Mouse (Mus musculus) forebrain, embryonic 10.5 days (tissue): ENCODE results near the gene Fgf2. TPM values are rescaled to one million over a fixed set of nuclear protein-coding genes. Genes with fewer than 3 reads are reported as not detected.

Source experiments
- DNase-seq: peaks from one replicate; pipeline ENCODE4 v3.0.0-alpha.2; 2017; ENCODE audit warnings: low spot score; ENCODE audit errors: extremely low spot score
- H3K27ac ChIP-seq: fragments of 300-500 bp; sonication (generic); 2 replicates; pipeline ENCODE4 v1.5.1; 2016; ENCODE audit warnings: mild to moderate bottlenecking
- H3K27me3 ChIP-seq: fragments of 300-500 bp; sonication (generic); 2 replicates; pipeline ENCODE4 v1.6.1; 2016; ENCODE audit warnings: mild to moderate bottlenecking; ENCODE audit not compliant: poor library complexity, severe bottlenecking
- H3K36me3 ChIP-seq: fragments of 300-500 bp; sonication (generic); replicated peaks from 2 replicates; pipeline ENCODE4 v1.6.1; 2016; ENCODE audit warnings: mild to moderate bottlenecking, moderate library complexity
- H3K4me1 ChIP-seq: fragments of 300-500 bp; sonication (generic); 2 replicates; pipeline ENCODE4 v1.6.1; 2016
- H3K4me3 ChIP-seq: fragments of 300-500 bp; sonication (generic); 2 replicates; pipeline ENCODE4 v1.5.1; 2016; ENCODE audit warnings: mild to moderate bottlenecking, moderate library complexity
- H3K9me3 ChIP-seq: fragments of 300-500 bp; sonication (generic); 2 replicates; pipeline ENCODE4 v1.6.1; 2016; ENCODE audit warnings: mild to moderate bottlenecking, moderate library complexity
- WGBS: fragments of 180-500 bp; shearing (Covaris S2); methylation state at CpG from one replicate; pipeline ENCODE4 v1.1.7; 2016; 5-methylcytosine and 5-hydroxymethylcytosine counted together
- polyA plus RNA-seq: library from polyadenylated mRNA; unstranded; fragments of >200 nt; fragmentation: Nextera tagmentation; extraction: Ambion mirVana; gene quantifications from 2 replicates; pipeline ENCODE4 v1.2.1, GENCODE M21; 2016

Fgf2 gene
- polyA plus RNA-seq, 1 experiment from 2014 or later: 0.36 TPM

GRCm38 (mm10) chr3:37398661-37399395 lies 50.7 kb downstream of the Fgf2 start:
- no peaks in the 10 kb centered on the region for H3K36me3 ChIP-seq
- no peaks in the 10 kb centered on the region for H3K27me3 ChIP-seq
- no peak overlapping the region for H3K27ac ChIP-seq
- no peak for DNase-seq
- H3K4me1 ChIP-seq: peaks cover 3% of the 10 kb centered on the region; the same call in 1 of the 2 replicates
- WGBS: 88% methylated on average over 7 of the region's 7 CpGs
- H3K9me3 ChIP-seq: no peaks in the 10 kb centered on the region
- no peak overlapping the region for H3K4me3 ChIP-seq

DNA sequence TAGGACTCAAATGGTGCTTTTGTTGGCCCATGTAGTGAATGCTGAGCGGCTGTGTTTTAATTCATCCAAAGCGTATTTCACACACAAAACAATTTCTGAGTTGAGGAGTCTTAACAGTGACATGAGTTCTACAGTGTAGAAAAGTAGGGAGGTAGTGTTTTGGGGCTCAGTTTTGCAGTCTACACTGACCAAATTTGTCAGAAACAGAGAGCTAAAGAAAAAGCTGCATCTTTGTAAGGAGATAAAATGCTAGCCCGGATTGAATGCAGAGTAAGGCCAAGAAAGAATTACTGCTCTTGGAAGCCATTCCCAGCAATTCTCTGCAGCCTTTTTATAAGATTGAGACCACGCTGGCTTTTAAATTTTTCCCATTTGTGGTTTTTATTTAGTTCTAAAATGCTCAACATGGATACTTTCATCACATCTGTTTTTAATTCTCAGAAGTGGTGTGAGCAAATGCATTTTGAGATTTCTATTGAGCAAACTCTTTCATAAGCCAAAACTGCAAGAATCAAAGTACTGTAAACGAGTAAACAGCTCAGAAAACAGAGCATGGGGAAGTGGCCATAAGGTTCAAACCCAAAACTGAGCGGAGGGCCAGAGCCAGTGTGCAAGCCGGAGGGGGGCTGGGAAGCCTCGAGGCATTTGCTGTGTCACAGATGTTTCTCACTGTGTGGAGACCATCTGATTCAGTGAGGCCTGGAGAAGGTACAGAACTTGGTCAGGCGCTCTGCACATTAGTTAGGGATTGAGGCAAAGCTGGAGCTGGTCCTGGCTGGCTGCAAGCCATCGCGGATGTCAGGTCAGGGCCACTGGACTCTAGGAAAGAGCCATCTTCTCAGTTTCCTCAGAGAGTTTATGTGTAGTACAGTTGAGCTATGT lies 53.8 kb downstream of the Fgf2 start:
- no peaks in the 10 kb centered on the region for H3K27me3 ChIP-seq
- 81% methylated on average over 11 of the region's 11 CpGs for WGBS
- H3K27ac ChIP-seq: no peak overlapping the region
- no peak overlapping the region for H3K4me3 ChIP-seq
- peaks cover 3% of the 10 kb centered on the region; the same call in 1 of the 2 replicates for H3K4me1 ChIP-seq
- no peaks in the 10 kb centered on the region for H3K36me3 ChIP-seq
- DNase-seq: no peak
- H3K9me3 ChIP-seq: no peaks in the 10 kb centered on the region

DNA sequence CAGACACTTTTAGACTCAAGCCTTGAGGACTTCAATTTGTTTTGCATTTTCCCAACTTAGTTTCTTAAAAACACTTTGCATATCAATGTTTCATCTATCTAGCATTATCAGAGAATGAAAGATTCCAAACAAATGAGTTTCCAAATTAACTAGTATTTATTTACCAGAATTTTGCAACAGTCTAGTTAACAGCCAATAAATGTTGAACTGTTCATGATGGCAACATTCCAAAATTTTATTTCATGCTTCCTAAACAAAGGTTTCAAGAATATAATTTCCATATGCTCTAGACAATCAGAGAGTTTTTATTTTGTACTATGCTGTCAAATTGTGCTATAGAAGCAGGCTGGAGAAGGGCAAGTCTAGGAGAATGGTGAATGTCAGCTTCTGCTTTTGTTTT lies 59.5 kb downstream of the Fgf2 start:
- H3K4me1 ChIP-seq: no peaks in the 10 kb centered on the region
- H3K4me3 ChIP-seq: no peak overlapping the region
- H3K27ac ChIP-seq: no peak overlapping the region
- no peaks in the 10 kb centered on the region for H3K9me3 ChIP-seq
- H3K27me3 ChIP-seq: no peaks in the 10 kb centered on the region
- DNase-seq: no peak
- no peaks in the 10 kb centered on the region for H3K36me3 ChIP-seq

DNA sequence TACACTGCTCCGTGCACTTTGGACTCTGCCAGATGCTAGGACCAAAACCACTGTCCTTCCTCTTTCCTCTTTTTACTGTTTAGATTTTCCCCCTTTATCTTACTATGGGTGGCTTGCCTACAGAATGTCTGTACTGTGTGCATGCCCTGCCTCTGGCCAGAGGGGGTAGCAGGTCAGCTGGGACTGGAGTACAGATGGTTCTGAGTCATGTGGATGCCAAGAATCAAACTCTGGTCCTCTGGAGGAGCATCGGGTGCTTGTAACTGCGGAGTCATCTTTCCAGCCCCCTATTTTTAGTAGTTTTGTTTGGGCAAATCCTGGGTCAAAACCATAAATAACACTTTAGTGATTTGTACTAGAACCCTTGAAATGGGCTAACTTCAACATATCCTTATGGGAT lies 65.3 kb downstream of the Fgf2 start:
- Histone ChIP-seq H3K27me3 (no peaks in the 10 kb centered on the region), H3K4me3 (no peak overlapping the region), H3K4me1 (peaks cover 4% of the 10 kb centered on the region), H3K36me3 (no peaks in the 10 kb centered on the region), H3K9me3 (no peaks in the 10 kb centered on the region), H3K27ac (no peak overlapping the region)
- 91% methylated on average over 3 of the region's 3 CpGs for WGBS
- DNase-seq: no peak

DNA sequence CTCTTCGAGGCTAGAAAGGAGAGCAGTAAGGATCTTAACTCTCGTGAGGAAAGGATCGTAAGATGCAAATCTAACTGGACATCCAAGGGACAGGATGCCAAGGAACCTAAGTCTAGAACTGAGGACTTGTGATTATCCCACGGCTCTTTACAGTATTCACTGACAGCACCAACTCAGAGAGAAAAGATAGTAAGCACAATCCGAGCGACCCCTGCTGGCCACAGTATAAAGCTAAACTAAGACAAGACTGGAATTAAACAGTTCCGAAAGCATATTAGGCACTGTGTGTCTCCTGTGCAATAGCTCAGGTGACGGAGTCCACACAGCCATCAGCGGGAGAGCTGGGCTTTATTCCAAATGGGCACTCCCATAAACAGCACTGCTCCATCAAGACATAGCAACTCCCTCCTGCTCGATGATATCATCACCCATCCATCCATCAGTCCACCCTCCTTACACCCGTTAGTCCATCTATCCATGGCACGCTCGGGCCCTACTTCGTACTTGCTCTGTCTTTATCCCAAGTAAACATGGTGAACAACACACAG lies 66.3 kb downstream of the Fgf2 start:
- no peaks in the 10 kb centered on the region for H3K9me3 ChIP-seq
- peak; percentile 63 for DNase-seq
- H3K27me3 ChIP-seq: no peaks in the 10 kb centered on the region
- H3K27ac ChIP-seq: no peak overlapping the region
- peaks cover 11% of the 10 kb centered on the region for H3K4me1 ChIP-seq
- H3K36me3 ChIP-seq: no peaks in the 10 kb centered on the region
- H3K4me3 ChIP-seq: no peak overlapping the region
- WGBS: 60% methylated on average over 14 of the region's 14 CpGs

DNA sequence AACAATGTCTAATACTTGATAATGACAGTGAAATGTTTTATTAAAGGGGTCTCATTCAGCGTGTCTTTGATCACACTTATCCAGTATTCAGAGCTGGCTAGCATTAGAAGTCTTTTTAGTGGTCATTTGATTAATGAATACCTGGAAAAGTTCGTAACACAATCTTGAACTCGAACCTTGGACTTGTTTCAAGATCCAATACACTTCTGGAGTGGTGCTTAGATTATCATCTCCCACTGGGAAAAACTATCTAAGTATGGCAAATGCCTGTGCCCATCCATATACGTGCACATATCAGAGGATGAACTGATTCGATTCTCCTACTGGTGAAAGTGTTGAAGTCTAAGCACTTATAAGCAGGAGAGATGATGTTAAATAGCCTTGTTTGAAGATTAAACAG lies 70.2 kb downstream of the Fgf2 start:
- no peaks in the 10 kb centered on the region for H3K27me3 ChIP-seq
- peak overlapping the region; percentile 94 for H3K27ac ChIP-seq
- H3K9me3 ChIP-seq: no peaks in the 10 kb centered on the region
- H3K4me3 ChIP-seq: peak overlapping the region; percentile 94
- no peaks in the 10 kb centered on the region for H3K36me3 ChIP-seq
- no peak for DNase-seq
- peaks cover 28% of the 10 kb centered on the region for H3K4me1 ChIP-seq
- WGBS: 85% methylated on average over 5 of the region's 5 CpGs

- DNase-seq: no peak
- Histone ChIP-seq H3K27ac (peak overlapping the region; percentile 94), H3K9me3 (no peaks in the 10 kb centered on the region), H3K27me3 (no peaks in the 10 kb centered on the region), H3K4me1 (peaks cover 28% of the 10 kb centered on the region), H3K36me3 (0 out of 2 replicates have a peak, but pooled peaks cover 6% of the 10 kb centered on the region), H3K4me3 (peak overlapping the region; percentile 94)
- under 1% methylated on average over 30 of the region's 30 CpGs for WGBS
These were observed 70.9 kb downstream of the Fgf2 start for GRCm38 (mm10) chr3:37418961-37419457.

GRCm38 (mm10) chr3:37419458-37419991 lies 71.4 kb downstream of the Fgf2 start, which contains the start of gene Spata5:
Spata5 (plus strand) TSS chr3:37419896.
- Histone ChIP-seq H3K4me1 (peaks cover 28% of the 10 kb centered on the region), H3K27me3 (no peaks in the 10 kb centered on the region), H3K9me3 (no peaks in the 10 kb centered on the region), H3K27ac (peak within 1 kb of the TSS; percentile 94), H3K36me3 (peaks cover 10% of the 10 kb centered on the region; the same call in 1 of the 2 replicates), H3K4me3 (peak within 1 kb of the TSS; percentile 94)
- 1% methylated on average over 48 of the region's 50 CpGs for WGBS
- peak; percentile 100 for DNase-seq

DNA sequence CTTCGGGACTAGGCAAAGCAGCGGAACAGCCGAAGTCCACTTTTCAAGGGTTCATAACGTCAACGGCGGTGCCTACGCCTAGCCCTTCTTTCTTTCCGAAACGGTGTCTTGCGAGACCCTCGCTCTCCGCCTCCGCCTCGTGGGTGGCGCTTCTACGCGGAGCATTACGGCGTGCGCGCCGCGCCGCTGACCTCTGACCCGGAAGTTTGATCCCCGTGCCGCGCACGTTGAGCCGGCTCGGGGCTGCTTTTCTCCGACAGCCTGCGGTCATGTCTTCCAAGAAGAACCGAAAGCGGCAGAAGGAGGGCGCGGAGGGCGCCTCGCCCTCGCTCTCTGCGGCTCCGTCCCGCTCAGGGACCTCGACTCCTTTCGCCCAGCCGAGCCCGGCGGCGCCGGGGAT lies 71.9 kb downstream of the Fgf2 start, which contains the start of gene Nudt6:
Nudt6 (minus strand) TSS at position 140 of the 400 bp plus-strand sequence.
- Histone ChIP-seq H3K36me3 (peaks cover 14% of the 10 kb centered on the region), H3K4me3 (peak within 1 kb of the TSS; percentile 94)
- under 1% methylated on average over 50 of the region's 50 CpGs for WGBS

GRCm38 (mm10) chr3:37420641-37421040 lies 72.5 kb downstream of the Fgf2 start:
- Histone ChIP-seq H3K9me3 (no peaks in the 10 kb centered on the region), H3K27ac (peak overlapping the region; percentile 94), H3K4me1 (peaks cover 28% of the 10 kb centered on the region), H3K4me3 (peak overlapping the region; percentile 94), H3K27me3 (no peaks in the 10 kb centered on the region), H3K36me3 (peaks cover 20% of the 10 kb centered on the region)
- under 1% methylated on average over 24 of the region's 24 CpGs for WGBS
- DNase-seq: no peak

More for the DNA sequence above, 71.9 kb downstream of the Fgf2 start, which contains the start of gene Nudt6:
- H3K27me3 ChIP-seq: no peaks in the 10 kb centered on the region
- DNase-seq: peak; percentile 93
- no peaks in the 10 kb centered on the region for H3K9me3 ChIP-seq
- H3K4me1 ChIP-seq: peaks cover 28% of the 10 kb centered on the region
- H3K27ac ChIP-seq: peak within 1 kb of the TSS; percentile 94

DNA sequence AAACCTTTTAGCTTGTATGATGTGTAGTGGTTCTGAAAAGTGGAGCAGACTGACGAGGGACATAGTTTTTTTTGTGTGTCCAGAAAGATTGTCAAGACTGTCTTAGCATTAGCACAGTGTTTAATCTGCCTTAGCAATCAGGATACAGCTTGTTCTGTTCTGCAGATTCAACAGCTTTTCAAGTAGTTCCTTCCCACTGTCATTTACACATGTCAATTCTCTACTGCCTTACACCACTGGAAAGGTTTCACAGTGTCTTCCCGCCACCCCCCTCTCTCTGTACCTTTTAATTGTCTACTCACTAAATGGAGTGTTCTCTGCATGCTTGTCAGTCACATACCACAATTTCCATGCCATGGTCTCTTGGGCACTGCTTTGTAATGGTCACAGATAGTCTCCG lies 73.0 kb downstream of the Fgf2 start:
- Histone ChIP-seq H3K27ac (peak overlapping the region; percentile 94; the same call in 1 of the 2 replicates), H3K9me3 (no peaks in the 10 kb centered on the region), H3K27me3 (no peaks in the 10 kb centered on the region), H3K4me3 (peak overlapping the region; percentile 94), H3K4me1 (peaks cover 28% of the 10 kb centered on the region), H3K36me3 (peaks cover 24% of the 10 kb centered on the region)
- 21% methylated on average over 3 of the region's 3 CpGs for WGBS
- DNase-seq: no peak

GRCm38 (mm10) chr3:37426069-37426468 lies 77.9 kb downstream of the Fgf2 start:
- Histone ChIP-seq H3K36me3 (peaks cover 71% of the 10 kb centered on the region), H3K4me1 (peaks cover 14% of the 10 kb centered on the region), H3K9me3 (no peaks in the 10 kb centered on the region), H3K27me3 (no peaks in the 10 kb centered on the region), H3K27ac (no peak overlapping the region), H3K4me3 (no peak overlapping the region)
- WGBS: 93% methylated on average over 3 of the region's 3 CpGs
- DNase-seq: no peak
